Mouse (Mus musculus) lung, embryonic 14.5 days (tissue): ENCODE results near the gene Arntl. TPM values are rescaled to one million over a fixed set of nuclear protein-coding genes. Genes with fewer than 3 reads are reported as not detected.
A peak's percentile ranks its signal among the peaks of the same experiment; 100 is the strongest.

Experiments used
- ATAC-seq: fragments of 200-750 bp; cut with Nextera tagmentation; 2 replicates; pipeline ENCODE4 v1.8.0; 2017; ENCODE audit warnings: mild to moderate bottlenecking, moderate TSS enrichment, moderate library complexity; ENCODE audit not compliant: insufficient read depth
- DNase-seq: peaks from one replicate; pipeline ENCODE4 v3.0.0-alpha.2; 2015
- H3K27ac ChIP-seq: fragments of 300-500 bp; sonication (generic); 2 replicates; pipeline ENCODE4 v1.5.1; 2014; ENCODE audit warnings: low read depth, mild to moderate bottlenecking, moderate library complexity
- H3K27me3 ChIP-seq: fragments of 300-500 bp; sonication (generic); 2 replicates; pipeline ENCODE4 v1.6.1; 2014; ENCODE audit warnings: low read length, control low read depth; ENCODE audit not compliant: insufficient read depth
- H3K36me3 ChIP-seq: fragments of 300-500 bp; sonication (generic); 2 replicates; pipeline ENCODE4 v1.6.1; 2014; ENCODE audit warnings: control low read depth; ENCODE audit not compliant: insufficient read depth
- H3K4me1 ChIP-seq: fragments of 300-500 bp; sonication (generic); 2 replicates; pipeline ENCODE4 v1.6.1; 2014; ENCODE audit warnings: antibody characterized with exemption, control low read depth; ENCODE audit not compliant: insufficient read depth
- H3K4me2 ChIP-seq: fragments of 300-500 bp; sonication (generic); 2 replicates; pipeline ENCODE4 v1.6.1; 2014; ENCODE audit warnings: mild to moderate bottlenecking
- H3K4me3 ChIP-seq: fragments of 300-500 bp; sonication (generic); 2 replicates; pipeline ENCODE4 v1.5.1; 2014; ENCODE audit warnings: low read depth, low read length
- H3K9ac ChIP-seq: fragments of 300-500 bp; sonication (generic); 2 replicates; pipeline ENCODE4 v1.6.1; 2014
- H3K9me3 ChIP-seq: fragments of 300-500 bp; sonication (generic); 2 replicates; pipeline ENCODE4 v1.6.1; 2016; ENCODE audit warnings: low read depth, low read length, control low read depth
- CTCF ChIP-seq: IDR thresholded peaks from 2 replicates; pipeline ENCODE4 v1.5.1; 2016; ENCODE audit warnings: antibody characterized with exemption, low read depth
- WGBS: fragments of 180-500 bp; shearing (Covaris S2); extraction: QIAGEN DNeasy Blood & Tissue Kit; methylation state at CpG from one replicate; pipeline ENCODE4 v1.1.7; 2014; 5-methylcytosine and 5-hydroxymethylcytosine counted together
- polyA plus RNA-seq: library from polyadenylated mRNA; unstranded; fragments of >200 nt; fragmentation: Nextera tagmentation; extraction: Ambion mirVana; gene quantifications from 2 replicates; pipeline ENCODE4 v1.2.1, GENCODE M21; 2014

Arntl gene
- polyA plus RNA-seq, 1 experiment from 2014 or later, result 10.6 TPM

DNA sequence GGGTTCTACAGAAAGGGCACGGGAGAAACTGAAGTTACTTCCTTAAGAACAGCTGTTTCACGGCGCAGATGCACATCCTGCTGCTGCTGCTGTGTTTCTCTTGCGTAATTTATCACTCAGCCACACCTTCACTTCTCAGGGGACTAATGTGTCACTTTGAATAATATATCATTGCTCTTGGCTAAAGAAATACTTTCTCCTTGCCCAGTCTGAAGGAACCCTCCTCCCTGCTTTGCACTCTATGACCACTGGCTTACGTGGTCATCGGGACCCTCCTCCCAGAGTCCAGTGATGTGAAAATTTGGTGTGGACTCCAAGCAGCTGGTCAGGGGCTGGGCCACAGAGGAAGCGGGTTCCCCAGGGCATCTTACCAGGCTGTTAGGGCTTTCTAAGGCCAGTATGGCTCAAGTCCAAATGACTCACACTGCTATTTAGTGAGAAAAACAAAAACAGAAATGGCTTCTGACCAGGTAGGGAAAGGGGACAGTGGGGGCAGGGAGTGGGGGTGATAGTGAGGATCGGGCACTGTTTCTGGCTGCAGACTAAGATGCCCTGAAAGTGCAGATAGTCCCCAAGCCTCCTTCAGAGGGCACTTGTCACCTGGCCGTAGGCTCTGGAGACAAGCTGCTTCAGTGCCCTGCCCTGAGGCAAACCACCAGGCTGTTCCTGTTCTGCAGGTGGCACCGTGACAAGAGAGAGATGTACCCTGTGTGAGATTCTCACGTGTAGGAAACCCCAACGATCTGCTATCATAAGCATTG is 34.8 kb downstream of the Arntl start:
- Histone ChIP-seq H3K36me3 (no peaks in the 10 kb centered on the region), H3K9me3 (no peaks in the 10 kb centered on the region), H3K4me1 (peaks cover 24% of the 10 kb centered on the region), H3K27ac (no peak overlapping the region), H3K9ac (no peak overlapping the region), H3K27me3 (no peaks in the 10 kb centered on the region), H3K4me2 (no peak overlapping the region), H3K4me3 (no peak overlapping the region)
- TF ChIP-seq CTCF, result no peak
- ATAC-seq (no peak), DNase-seq (peak; percentile 37)
- WGBS, result 58% methylated on average over 12 of the region's 12 CpGs

DNA sequence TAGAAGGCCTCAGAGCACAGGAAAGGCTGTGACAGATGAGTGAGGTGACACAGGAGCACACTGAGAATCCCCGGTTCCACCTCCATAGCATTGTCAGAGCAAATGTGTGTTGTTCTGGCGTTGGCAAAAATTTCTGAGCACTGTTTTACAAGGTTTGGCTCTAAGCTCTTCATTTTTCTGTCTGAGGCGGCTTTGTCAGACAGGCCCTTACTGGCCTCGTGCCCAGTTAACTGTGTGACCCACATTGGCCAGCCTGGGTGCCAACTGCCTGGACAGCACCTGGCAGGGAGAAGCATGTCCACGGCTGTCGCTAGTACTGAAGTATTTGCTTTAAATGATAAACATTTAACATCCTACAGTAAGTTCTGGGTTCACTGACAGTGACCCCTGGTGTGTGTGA is 35.4 kb downstream of the Arntl start:
- no peak overlapping the region for H3K27ac ChIP-seq
- no peak for DNase-seq
- H3K4me3 ChIP-seq, result no peak overlapping the region
- no peak overlapping the region for H3K4me2 ChIP-seq
- H3K36me3 ChIP-seq, result no peaks in the 10 kb centered on the region
- WGBS, result 36% methylated on average over 6 of the region's 6 CpGs
- TF ChIP-seq CTCF, result no peak
- H3K9ac ChIP-seq, result no peak overlapping the region
- H3K9me3 ChIP-seq, result no peaks in the 10 kb centered on the region
- no peaks in the 10 kb centered on the region for H3K27me3 ChIP-seq
- no peak for ATAC-seq
- H3K4me1 ChIP-seq, result peaks cover 24% of the 10 kb centered on the region

GRCm38 (mm10) chr7:113245144-113245543 is 37.9 kb downstream of the Arntl start:
- H3K9ac ChIP-seq, result no peak overlapping the region
- H3K27me3 ChIP-seq, result no peaks in the 10 kb centered on the region
- H3K4me1 ChIP-seq, result peaks cover 38% of the 10 kb centered on the region
- no peak for DNase-seq
- H3K4me2 ChIP-seq, result no peak overlapping the region
- WGBS, result 73% methylated on average over 5 of the region's 5 CpGs
- no peaks in the 10 kb centered on the region for H3K36me3 ChIP-seq
- no peak overlapping the region for H3K4me3 ChIP-seq
- no peak for ATAC-seq
- H3K9me3 ChIP-seq, result no peaks in the 10 kb centered on the region
- H3K27ac ChIP-seq, result no peak overlapping the region
- TF ChIP-seq CTCF, result no peak

DNA sequence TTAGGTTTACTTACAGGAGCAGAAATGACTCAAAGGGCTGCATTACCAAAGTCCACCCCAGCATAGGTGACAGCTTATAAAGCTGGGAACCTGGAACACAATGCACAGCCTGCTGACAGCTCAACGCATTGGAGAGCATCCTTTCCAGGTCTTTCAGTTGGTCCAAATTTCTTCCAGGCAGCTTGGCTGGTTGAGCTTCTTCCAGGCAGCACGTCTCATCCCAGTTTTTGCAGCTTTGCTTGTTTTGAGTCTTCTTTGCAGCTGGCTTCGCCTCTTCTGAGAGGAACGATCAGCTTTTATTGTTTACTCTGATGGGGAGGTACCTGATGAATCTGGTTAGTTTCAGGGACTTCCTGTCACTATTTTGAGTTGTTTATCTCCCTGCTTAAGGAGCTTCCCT is 39.2 kb downstream of the Arntl start:
- Histone ChIP-seq H3K4me2 (no peak overlapping the region), H3K4me1 (peaks cover 37% of the 10 kb centered on the region), H3K9ac (no peak overlapping the region), H3K9me3 (no peaks in the 10 kb centered on the region), H3K4me3 (no peak overlapping the region), H3K27ac (no peak overlapping the region), H3K36me3 (no peaks in the 10 kb centered on the region), H3K27me3 (no peaks in the 10 kb centered on the region)
- no peak for TF ChIP-seq CTCF
- ATAC-seq (no peak), DNase-seq (no peak)
- 75% methylated on average over 4 of the region's 4 CpGs for WGBS

- WGBS, result 71% methylated on average over 5 of the region's 5 CpGs
- no peak for TF ChIP-seq CTCF
- ATAC-seq (no peak), DNase-seq (no peak)
- Histone ChIP-seq H3K4me1 (peaks cover 31% of the 10 kb centered on the region), H3K36me3 (no peaks in the 10 kb centered on the region), H3K4me3 (no peak overlapping the region), H3K4me2 (no peak overlapping the region), H3K27ac (no peak overlapping the region), H3K27me3 (no peaks in the 10 kb centered on the region), H3K9me3 (no peaks in the 10 kb centered on the region), H3K9ac (no peak overlapping the region)
Measured at GRCm38 (mm10) chr7:113247167-113247566, 39.9 kb downstream of the Arntl start.

DNA sequence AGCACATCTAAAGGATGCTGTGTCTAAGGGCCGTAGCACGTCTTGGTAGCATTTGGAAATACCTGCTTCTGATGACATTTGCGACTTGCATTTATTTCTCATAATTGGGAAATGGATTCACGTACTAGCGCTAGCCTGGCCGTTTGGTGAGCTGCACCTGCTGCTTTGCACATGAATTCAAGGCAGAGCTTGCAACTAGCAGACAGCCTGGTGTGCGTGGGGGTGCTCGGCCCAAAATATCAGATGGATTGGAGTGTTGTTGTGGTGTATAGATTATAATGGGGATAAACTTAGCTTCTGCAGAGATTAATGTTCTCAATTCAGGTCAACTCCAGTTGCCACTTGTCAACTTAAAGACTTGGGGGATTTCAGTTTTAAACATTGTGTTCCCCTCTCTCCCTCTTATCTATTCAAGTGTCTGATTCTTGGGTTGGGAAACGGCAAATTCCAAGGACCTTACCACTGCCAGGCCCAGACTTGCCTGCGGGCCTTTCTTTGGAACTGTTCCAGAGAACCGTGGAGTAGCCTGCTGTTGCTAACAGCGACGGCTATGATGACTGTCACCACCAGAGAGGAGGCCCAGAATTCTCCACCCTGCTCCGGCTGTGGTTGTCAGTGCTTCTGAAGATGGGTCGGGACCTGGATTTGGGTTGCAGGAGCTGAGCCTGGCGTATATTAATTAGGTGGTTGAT is 42.0 kb downstream of the Arntl start:
- Histone ChIP-seq H3K4me1 (peaks cover 25% of the 10 kb centered on the region), H3K9me3 (no peaks in the 10 kb centered on the region), H3K4me3 (no peak overlapping the region), H3K4me2 (no peak overlapping the region), H3K27ac (peak overlapping the region; percentile 71), H3K27me3 (no peaks in the 10 kb centered on the region), H3K36me3 (no peaks in the 10 kb centered on the region), H3K9ac (no peak overlapping the region)
- 36% methylated on average over 16 of the region's 16 CpGs for WGBS
- peak; percentile 91 for DNase-seq
- peak; percentile 70 for ATAC-seq
- TF ChIP-seq CTCF, result no peak

DNA sequence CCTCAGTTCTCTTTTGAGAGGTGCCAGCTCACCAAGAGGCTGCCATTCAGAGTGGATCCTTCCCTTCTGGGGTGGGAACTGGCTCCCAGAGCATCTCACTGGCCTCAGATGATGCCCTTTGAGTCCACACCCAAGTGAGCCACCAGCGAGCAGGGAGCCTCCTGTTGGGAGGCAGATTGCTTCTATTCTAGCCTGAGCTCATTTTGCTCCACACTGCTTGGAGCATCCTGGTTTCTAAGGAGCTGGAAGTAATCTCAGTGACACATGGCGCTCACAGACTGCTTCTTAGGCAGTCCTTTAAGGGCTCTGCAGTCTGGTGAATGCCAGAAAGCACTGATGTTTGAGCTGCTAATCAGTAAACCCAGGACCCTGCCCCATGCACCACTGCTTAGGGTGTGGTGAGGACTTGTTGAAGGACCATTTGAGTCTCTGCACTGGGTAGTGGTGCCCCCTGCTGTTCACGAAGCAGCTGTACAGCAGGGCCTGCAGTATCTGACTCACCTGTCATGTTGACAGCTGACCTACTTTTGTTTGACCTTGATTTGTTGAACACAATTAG is 43.2 kb downstream of the Arntl start:
- H3K27me3 ChIP-seq, result no peaks in the 10 kb centered on the region
- H3K9ac ChIP-seq, result no peak overlapping the region
- H3K4me2 ChIP-seq, result peak overlapping the region; percentile 5; the same call in 1 of the 2 replicates
- ATAC-seq, result peak; percentile 45; the same call in 1 of the 2 replicates
- DNase-seq, result peak; percentile 63
- no peaks in the 10 kb centered on the region for H3K36me3 ChIP-seq
- H3K4me3 ChIP-seq, result no peak overlapping the region
- no peaks in the 10 kb centered on the region for H3K9me3 ChIP-seq
- peak overlapping the region; percentile 71 for H3K27ac ChIP-seq
- peaks cover 25% of the 10 kb centered on the region for H3K4me1 ChIP-seq
- TF ChIP-seq CTCF, result peak; percentile 84
- 50% methylated on average over 3 of the region's 3 CpGs for WGBS
